Mouse (Mus musculus): ENCODE measurements around the gene Dnm3. TPM values are rescaled to one million over a fixed set of nuclear protein-coding genes. Genes with fewer than 3 reads are reported as not detected.

The Dnm3 gene
- total and polyA plus RNA-seq, 3 experiments, result 1.5 to 7.8 (median 5.9) TPM

DNA sequence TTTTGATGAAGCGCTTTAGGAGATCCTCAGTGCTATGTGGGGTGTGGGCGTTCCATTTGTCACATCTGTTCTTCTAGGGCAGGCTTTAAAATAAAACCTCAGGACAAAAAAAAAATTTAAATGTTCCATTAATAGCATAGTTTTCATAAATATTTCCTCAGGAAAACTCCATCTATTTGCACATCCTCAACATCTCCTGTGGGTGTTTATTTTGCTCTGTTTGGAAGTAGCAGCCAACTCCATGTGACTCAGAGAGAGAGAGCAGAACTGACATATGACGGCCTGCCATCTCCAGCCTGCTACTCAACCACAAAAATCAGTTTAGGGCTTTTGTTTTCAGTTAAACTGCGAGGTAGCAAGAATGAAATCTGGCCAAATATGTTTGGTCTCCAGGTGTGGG lies 28.7 kb upstream of the Dnm3 start:
- no peak for TF ChIP-seq POLR2A (IDR thresholded peaks at IDR 0.05; ENCODE audit: insufficient read depth, low read depth, low read length)
- TF ChIP-seq CTCF (IDR thresholded peaks at IDR 0.05), result no peak
- no peak for TF ChIP-seq EP300 (IDR thresholded peaks at IDR 0.05; ENCODE audit: insufficient read depth, low read depth, low read length)
- Histone ChIP-seq H3K27me3 (ENCODE audit: control insufficient read depth, insufficient read depth, low read length) (no peaks in the 10 kb centered on the region), H3K36me3 (ENCODE audit: control insufficient read depth, insufficient read depth, low read length) (no peaks in the 10 kb centered on the region), H3K79me2 (replicated peaks; ENCODE audit: control insufficient read depth, insufficient read depth, low read length) (no peaks in the 10 kb centered on the region), H3K4me3 (no peak overlapping the region), H3K9ac (ENCODE audit: low read depth, low read length) (no peak overlapping the region), H3K27ac (no peak overlapping the region), H3K4me1 (ENCODE audit: control insufficient read depth, insufficient read depth, low read length) (no peaks in the 10 kb centered on the region; the same call in 1 of the 2 replicates)
- no peak for DNase-seq
- intact Hi-C loops (cut with DNase I), result no loop called here
- 67% methylated on average over 4 of the region's 4 CpGs for WGBS

DNA sequence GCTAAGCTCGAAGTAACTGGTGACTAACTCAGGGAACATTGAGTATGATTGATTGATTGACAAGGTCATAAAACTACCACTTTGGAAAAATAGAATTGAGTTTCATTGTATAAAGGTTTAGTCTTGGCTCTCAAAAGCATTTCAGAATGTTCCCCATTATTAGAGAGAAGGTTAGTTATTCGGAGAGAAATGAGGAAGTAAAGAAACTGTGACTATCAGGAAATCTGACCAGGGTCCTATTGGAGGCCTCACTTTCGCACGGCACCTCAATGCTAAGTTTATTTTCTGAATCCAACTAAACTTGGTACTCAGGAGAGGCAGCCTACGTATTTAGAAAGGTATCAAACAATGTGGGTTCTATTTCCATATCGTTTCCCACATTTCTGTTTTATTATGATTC lies 27.8 kb upstream of the Dnm3 start:
- H3K27me3 ChIP-seq (ENCODE audit: control insufficient read depth, insufficient read depth, low read length), result no peaks in the 10 kb centered on the region
- intact Hi-C loops (cut with DNase I), result no loop called here
- 83% methylated on average over 6 of the region's 6 CpGs for WGBS
- no peak for TF ChIP-seq POLR2A (IDR thresholded peaks at IDR 0.05; ENCODE audit: insufficient read depth, low read depth, low read length)
- no peak for TF ChIP-seq EP300 (IDR thresholded peaks at IDR 0.05; ENCODE audit: insufficient read depth, low read depth, low read length)
- no peak for TF ChIP-seq CTCF (IDR thresholded peaks at IDR 0.05)
- H3K9ac ChIP-seq (ENCODE audit: low read depth, low read length), result no peak overlapping the region
- DNase-seq, result no peak
- no peak overlapping the region for H3K27ac ChIP-seq
- no peak overlapping the region for H3K4me3 ChIP-seq
- no peaks in the 10 kb centered on the region; the same call in 1 of the 2 replicates for H3K4me1 ChIP-seq (ENCODE audit: control insufficient read depth, insufficient read depth, low read length)
- no peaks in the 10 kb centered on the region for H3K36me3 ChIP-seq (ENCODE audit: control insufficient read depth, insufficient read depth, low read length)
- no peaks in the 10 kb centered on the region for H3K79me2 ChIP-seq (replicated peaks; ENCODE audit: control insufficient read depth, insufficient read depth, low read length)

DNA sequence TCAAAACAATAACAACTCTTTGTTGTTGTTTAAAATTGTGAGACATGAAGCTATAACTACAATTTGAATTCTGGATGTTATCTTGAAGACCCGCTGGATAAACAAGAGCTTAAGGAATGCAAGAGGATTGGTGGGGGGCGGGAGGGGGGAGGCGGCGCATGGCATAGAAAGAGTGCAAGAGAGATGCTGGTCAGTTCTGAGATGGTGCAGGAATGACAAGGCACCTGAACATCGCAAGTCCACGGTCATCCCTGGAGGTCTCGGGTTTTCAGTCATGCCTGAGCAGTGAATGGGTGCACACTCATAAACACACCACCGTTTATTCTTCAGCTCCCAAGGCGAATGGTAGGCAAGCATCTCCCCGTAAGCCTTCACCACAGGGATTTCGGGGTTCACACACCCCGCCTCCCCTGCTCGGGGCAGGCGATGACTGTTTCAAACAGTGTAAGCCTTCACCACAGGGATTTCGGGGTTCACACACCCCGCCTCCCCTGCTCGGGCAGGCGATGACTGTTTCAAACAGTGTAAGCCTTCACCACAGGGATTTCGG lies 1.2 kb downstream of the Dnm3 start:
- DNase-seq, result peak in 1 of 2 experiments; percentile 21
- WGBS, result 6% methylated on average over 19 of the region's 19 CpGs
- no peak for TF ChIP-seq CTCF (IDR thresholded peaks at IDR 0.05)
- no peak for TF ChIP-seq POLR2A (IDR thresholded peaks at IDR 0.05; ENCODE audit: insufficient read depth, low read depth, low read length)
- no peak for TF ChIP-seq EP300 (IDR thresholded peaks at IDR 0.05; ENCODE audit: insufficient read depth, low read depth, low read length)
- Histone ChIP-seq H3K4me3 (peak overlapping the region; percentile 92), H3K79me2 (replicated peaks; ENCODE audit: control insufficient read depth, insufficient read depth, low read length) (no peaks in the 10 kb centered on the region), H3K27me3 (ENCODE audit: control insufficient read depth, insufficient read depth, low read length) (peaks cover 2% of the 10 kb centered on the region; the same call in 1 of the 2 replicates), H3K27ac (no peak overlapping the region), H3K36me3 (ENCODE audit: control insufficient read depth, insufficient read depth, low read length) (no peaks in the 10 kb centered on the region; the same call in 1 of the 2 replicates), H3K9ac (ENCODE audit: low read depth, low read length) (peak overlapping the region; percentile 54), H3K4me1 (ENCODE audit: control insufficient read depth, insufficient read depth, low read length) (peaks cover 2% of the 10 kb centered on the region; the same call in 1 of the 2 replicates)
- intact Hi-C loops (cut with DNase I), result loop anchor here (2.0 to 10.0 kb wide), 2 partner anchors 82 to 122 kb away; no protein-coding TSS in a partner anchor

DNA sequence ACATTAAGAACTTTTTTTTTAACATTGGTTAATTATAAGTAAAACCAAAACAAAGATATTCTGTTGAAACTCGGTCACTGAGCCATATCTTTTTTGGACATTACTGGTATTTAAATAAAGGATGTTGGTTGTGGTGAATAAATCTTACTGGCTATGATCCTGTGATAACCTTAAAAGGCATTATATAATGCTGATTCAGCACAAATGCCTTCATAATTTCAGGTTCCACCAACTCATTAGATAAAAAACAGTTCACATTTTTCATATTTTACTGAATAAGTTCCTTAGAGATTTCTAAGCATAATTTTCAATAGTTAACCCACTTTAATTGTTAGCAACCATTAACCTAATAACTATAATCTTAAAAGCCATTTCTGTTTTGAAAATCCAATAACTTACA lies 4.9 kb downstream of the Dnm3 start:
- no peak overlapping the region for H3K27ac ChIP-seq
- TF ChIP-seq CTCF (IDR thresholded peaks at IDR 0.05) (no peak), EP300 (IDR thresholded peaks at IDR 0.05; ENCODE audit: insufficient read depth, low read depth, low read length) (no peak), POLR2A (IDR thresholded peaks at IDR 0.05; ENCODE audit: insufficient read depth, low read depth, low read length) (no peak)
- peaks cover 2% of the 10 kb centered on the region; the same call in 1 of the 2 replicates for H3K27me3 ChIP-seq (ENCODE audit: control insufficient read depth, insufficient read depth, low read length)
- intact Hi-C loops (cut with DNase I), result loop anchor here (10.0 kb wide), 1 partner anchor 118 kb away; no protein-coding TSS in a partner anchor
- H3K4me1 ChIP-seq (ENCODE audit: control insufficient read depth, insufficient read depth, low read length), result peaks cover under 1% of the 10 kb centered on the region
- H3K4me3 ChIP-seq, result no peak overlapping the region
- peaks cover 3% of the 10 kb centered on the region for H3K36me3 ChIP-seq (ENCODE audit: control insufficient read depth, insufficient read depth, low read length)
- 80% methylated on average over 1 of the region's 1 CpGs for WGBS
- H3K9ac ChIP-seq (ENCODE audit: low read depth, low read length), result no peak overlapping the region
- no peak for DNase-seq
- H3K79me2 ChIP-seq (replicated peaks; ENCODE audit: control insufficient read depth, insufficient read depth, low read length), result no peaks in the 10 kb centered on the region

DNA sequence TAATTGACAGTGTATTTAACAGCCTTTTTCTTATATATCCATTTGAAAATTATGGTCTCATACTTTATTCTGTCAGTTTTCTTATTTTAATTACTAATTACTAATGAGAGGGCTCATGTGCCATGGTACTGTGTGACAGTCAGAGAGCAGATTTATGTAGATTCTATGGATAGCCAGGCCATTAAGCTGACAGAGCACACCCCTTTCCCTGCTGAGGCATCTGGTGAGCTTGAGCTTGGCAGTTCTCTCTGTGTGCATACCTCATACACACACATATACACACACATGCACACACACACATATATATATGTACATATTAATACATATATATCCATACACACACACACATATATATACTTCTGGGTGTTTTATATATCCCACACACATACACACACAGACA lies 6.7 kb downstream of the Dnm3 start:
- H3K4me3 ChIP-seq, result no peak overlapping the region
- DNase-seq, result no peak
- H3K27ac ChIP-seq, result no peak overlapping the region
- no peak for TF ChIP-seq POLR2A (IDR thresholded peaks at IDR 0.05; ENCODE audit: insufficient read depth, low read depth, low read length)
- no peak for TF ChIP-seq EP300 (IDR thresholded peaks at IDR 0.05; ENCODE audit: insufficient read depth, low read depth, low read length)
- TF ChIP-seq CTCF (IDR thresholded peaks at IDR 0.05), result no peak
- no peaks in the 10 kb centered on the region for H3K27me3 ChIP-seq (ENCODE audit: control insufficient read depth, insufficient read depth, low read length)
- no peak overlapping the region for H3K9ac ChIP-seq (ENCODE audit: low read depth, low read length)
- peaks cover 3% of the 10 kb centered on the region for H3K36me3 ChIP-seq (ENCODE audit: control insufficient read depth, insufficient read depth, low read length)
- no peaks in the 10 kb centered on the region for H3K79me2 ChIP-seq (replicated peaks; ENCODE audit: control insufficient read depth, insufficient read depth, low read length)
- H3K4me1 ChIP-seq (ENCODE audit: control insufficient read depth, insufficient read depth, low read length), result no peaks in the 10 kb centered on the region; the same call in 1 of the 2 replicates
- intact Hi-C loops (cut with DNase I), result loop anchor here (10.0 kb wide), 1 partner anchor 116 kb away; no protein-coding TSS in a partner anchor

DNA sequence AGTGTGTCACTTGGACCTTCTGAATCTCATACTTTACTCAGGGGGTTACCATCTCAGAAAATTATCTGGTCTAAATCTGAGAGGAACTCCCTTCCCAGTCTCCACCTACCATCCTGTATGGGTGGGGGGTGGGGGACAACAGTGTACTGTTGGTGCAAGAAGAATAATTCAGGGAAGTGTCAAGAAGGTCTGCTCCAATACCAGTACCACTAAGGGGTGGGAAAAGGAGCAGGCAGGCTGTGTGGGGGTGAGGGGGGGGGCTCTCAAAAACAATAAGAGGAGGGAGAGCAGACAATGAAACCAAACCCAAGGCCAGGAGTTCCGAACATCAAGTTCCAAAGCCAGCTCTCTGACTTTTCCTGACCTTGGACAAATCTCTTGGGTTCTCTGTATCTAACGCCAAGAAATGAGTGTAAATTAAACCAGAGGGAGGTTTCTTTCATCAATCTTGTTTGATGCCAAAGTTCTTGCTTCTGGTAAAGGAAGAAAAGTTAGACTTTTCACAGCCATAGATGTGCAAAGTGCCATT lies 8.0 kb downstream of the Dnm3 start:
- Histone ChIP-seq H3K4me3 (no peak overlapping the region), H3K79me2 (replicated peaks; ENCODE audit: control insufficient read depth, insufficient read depth, low read length) (no peaks in the 10 kb centered on the region), H3K4me1 (ENCODE audit: control insufficient read depth, insufficient read depth, low read length) (no peaks in the 10 kb centered on the region; the same call in 1 of the 2 replicates), H3K9ac (ENCODE audit: low read depth, low read length) (no peak overlapping the region), H3K27me3 (ENCODE audit: control insufficient read depth, insufficient read depth, low read length) (no peaks in the 10 kb centered on the region), H3K36me3 (ENCODE audit: control insufficient read depth, insufficient read depth, low read length) (peaks cover 3% of the 10 kb centered on the region), H3K27ac (peak overlapping the region; percentile 21)
- 35% methylated on average over 2 of the region's 2 CpGs for WGBS
- peak in 1 of 2 experiments; percentile 7 for DNase-seq
- no peak for TF ChIP-seq CTCF (IDR thresholded peaks at IDR 0.05)
- peak; percentile 22; the same call in 1 of the 2 replicates for TF ChIP-seq EP300 (IDR thresholded peaks at IDR 0.05; ENCODE audit: insufficient read depth, low read depth, low read length)
- intact Hi-C loops (cut with DNase I), result loop anchor here (10.0 kb wide), 1 partner anchor 115 kb away; no protein-coding TSS in a partner anchor

Data from heart, adult 2 months (tissue).